Mouse (Mus musculus): ENCODE measurements around the gene Pmpcb. TPM values are rescaled to one million over a fixed set of nuclear protein-coding genes. Genes with fewer than 3 reads are reported as not detected.

Gene Pmpcb
- polyA plus RNA-seq, 1 experiment: 141 TPM

DNA sequence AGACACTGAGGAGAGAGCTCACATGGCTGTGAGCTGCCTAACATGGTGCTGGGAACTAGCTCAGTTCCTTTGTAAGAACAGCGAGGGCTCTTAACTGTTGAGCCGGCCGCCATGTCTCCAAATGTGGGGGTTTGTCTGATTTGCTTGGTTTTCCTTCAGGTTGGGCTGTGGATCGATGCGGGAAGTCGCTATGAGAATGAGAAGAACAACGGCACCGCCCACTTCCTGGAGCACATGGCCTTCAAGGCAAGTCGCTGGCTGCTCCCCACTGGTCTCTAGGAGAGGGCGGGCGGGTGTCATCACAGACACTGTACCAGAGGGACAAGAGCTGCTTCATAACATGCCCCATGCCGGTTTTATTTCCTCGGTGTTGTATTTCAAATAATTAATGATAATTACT is 2.9 kb downstream of the Pmpcb start:
- Histone ChIP-seq H3K36me3 (ENCODE audit: control insufficient read depth, insufficient read depth, low read length) (peaks cover 7% of the 10 kb centered on the region), H3K27me3 (replicated peaks; ENCODE audit: control insufficient read depth, insufficient read depth, low read length) (no peaks in the 10 kb centered on the region), H3K4me3 (ENCODE audit: insufficient read depth, low read depth, low read length) (no peak overlapping the region), H3K27ac (ENCODE audit: insufficient read depth, low read depth, low read length) (no peak overlapping the region), H3K4me1 (ENCODE audit: control insufficient read depth, insufficient read depth, low read length) (peaks cover 12% of the 10 kb centered on the region; the same call in 1 of the 2 replicates)
- TF ChIP-seq CTCF (conservative IDR thresholded peaks at IDR 0.05; ENCODE audit: insufficient read depth, insufficient read length, low read depth, low read length): no peak
- no peak for TF ChIP-seq POLR2A (IDR thresholded peaks at IDR 0.05; ENCODE audit: low read depth, low read length)
- DNase-seq: no peak
- 78% methylated on average over 13 of the region's 13 CpGs for WGBS

- Histone ChIP-seq H3K36me3 (ENCODE audit: control insufficient read depth, insufficient read depth, low read length) (peaks cover 10% of the 10 kb centered on the region), H3K27ac (ENCODE audit: insufficient read depth, low read depth, low read length) (no peak overlapping the region), H3K4me1 (ENCODE audit: control insufficient read depth, insufficient read depth, low read length) (peaks cover 1% of the 10 kb centered on the region; the same call in 1 of the 2 replicates), H3K4me3 (ENCODE audit: insufficient read depth, low read depth, low read length) (no peak overlapping the region), H3K27me3 (replicated peaks; ENCODE audit: control insufficient read depth, insufficient read depth, low read length) (no peaks in the 10 kb centered on the region)
- 93% methylated on average over 10 of the region's 10 CpGs for WGBS
- no peak for DNase-seq
- TF ChIP-seq CTCF (conservative IDR thresholded peaks at IDR 0.05; ENCODE audit: insufficient read depth, insufficient read length, low read depth, low read length) (no peak), POLR2A (IDR thresholded peaks at IDR 0.05; ENCODE audit: low read depth, low read length) (no peak)
Observed at GRCm38 (mm10) chr5:21743606-21744005, 6.7 kb downstream of the Pmpcb start.

GRCm38 (mm10) chr5:21744651-21745050 is 7.7 kb downstream of the Pmpcb start:
- peaks cover 12% of the 10 kb centered on the region for H3K36me3 ChIP-seq (ENCODE audit: control insufficient read depth, insufficient read depth, low read length)
- H3K4me1 ChIP-seq (ENCODE audit: control insufficient read depth, insufficient read depth, low read length): no peaks in the 10 kb centered on the region
- no peak overlapping the region for H3K27ac ChIP-seq (ENCODE audit: insufficient read depth, low read depth, low read length)
- DNase-seq: no peak
- TF ChIP-seq POLR2A (IDR thresholded peaks at IDR 0.05; ENCODE audit: low read depth, low read length) (no peak), CTCF (conservative IDR thresholded peaks at IDR 0.05; ENCODE audit: insufficient read depth, insufficient read length, low read depth, low read length) (no peak)
- H3K4me3 ChIP-seq (ENCODE audit: insufficient read depth, low read depth, low read length): no peak overlapping the region
- no peaks in the 10 kb centered on the region for H3K27me3 ChIP-seq (replicated peaks; ENCODE audit: control insufficient read depth, insufficient read depth, low read length)

DNA sequence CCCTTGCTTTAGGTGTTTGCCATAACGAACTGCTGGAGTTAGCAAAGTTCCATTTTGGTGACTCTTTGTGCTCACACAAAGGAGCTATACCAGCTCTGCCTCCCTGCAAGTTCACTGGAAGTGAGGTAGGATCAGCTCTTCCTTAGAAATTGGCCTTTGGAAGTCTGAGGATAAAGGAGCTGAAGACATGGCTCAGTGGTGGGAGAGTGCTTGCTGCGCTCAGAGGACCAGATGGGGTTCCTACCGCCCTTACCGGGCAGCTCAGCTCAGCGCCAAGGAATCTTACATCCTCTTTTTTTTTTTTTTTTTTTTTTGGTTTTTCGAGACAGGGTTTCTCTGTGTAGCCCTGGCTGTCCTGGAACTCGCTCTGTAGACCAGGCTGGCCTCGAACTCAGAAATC is 9.0 kb downstream of the Pmpcb start:
- TF ChIP-seq CTCF (conservative IDR thresholded peaks at IDR 0.05; ENCODE audit: insufficient read depth, insufficient read length, low read depth, low read length) (no peak), POLR2A (IDR thresholded peaks at IDR 0.05; ENCODE audit: low read depth, low read length) (no peak)
- Histone ChIP-seq H3K27me3 (replicated peaks; ENCODE audit: control insufficient read depth, insufficient read depth, low read length) (no peaks in the 10 kb centered on the region), H3K4me3 (ENCODE audit: insufficient read depth, low read depth, low read length) (no peak overlapping the region), H3K4me1 (ENCODE audit: control insufficient read depth, insufficient read depth, low read length) (no peaks in the 10 kb centered on the region), H3K27ac (ENCODE audit: insufficient read depth, low read depth, low read length) (no peak overlapping the region), H3K36me3 (ENCODE audit: control insufficient read depth, insufficient read depth, low read length) (peaks cover 9% of the 10 kb centered on the region)
- WGBS: 91% methylated on average over 8 of the region's 8 CpGs
- DNase-seq: no peak

GRCm38 (mm10) chr5:21768506-21768905 is 31.6 kb downstream of the Pmpcb start:
- peaks cover 7% of the 10 kb centered on the region for H3K36me3 ChIP-seq (ENCODE audit: control insufficient read depth, insufficient read depth, low read length)
- no peak for TF ChIP-seq CTCF (conservative IDR thresholded peaks at IDR 0.05; ENCODE audit: insufficient read depth, insufficient read length, low read depth, low read length)
- TF ChIP-seq POLR2A (IDR thresholded peaks at IDR 0.05; ENCODE audit: low read depth, low read length): no peak
- WGBS: 89% methylated on average over 4 of the region's 4 CpGs

DNA sequence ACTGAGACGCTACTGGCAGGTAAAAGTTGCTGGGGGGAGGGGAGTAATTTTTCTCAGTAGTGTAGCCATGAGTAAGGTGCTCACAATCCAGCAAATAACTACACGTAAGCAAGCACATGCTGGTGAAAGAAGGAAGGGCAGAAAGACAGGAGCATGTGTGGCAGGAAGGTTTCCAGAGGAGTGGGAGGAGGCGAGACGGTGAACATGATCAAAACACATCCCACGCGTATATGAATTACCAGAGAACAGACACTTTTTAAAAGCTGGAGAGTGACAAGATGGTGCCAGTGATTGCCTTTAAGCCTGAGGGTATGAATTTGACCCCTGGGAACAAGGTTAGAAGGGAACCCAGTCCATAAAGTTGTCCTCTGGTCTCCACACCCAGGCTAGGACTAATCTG is 32.9 kb downstream of the Pmpcb start:
- no peak overlapping the region for H3K4me3 ChIP-seq (ENCODE audit: insufficient read depth, low read depth, low read length)
- 85% methylated on average over 6 of the region's 6 CpGs for WGBS
- peaks cover 7% of the 10 kb centered on the region for H3K36me3 ChIP-seq (ENCODE audit: control insufficient read depth, insufficient read depth, low read length)
- no peak for DNase-seq
- TF ChIP-seq POLR2A (IDR thresholded peaks at IDR 0.05; ENCODE audit: low read depth, low read length) (no peak), CTCF (conservative IDR thresholded peaks at IDR 0.05; ENCODE audit: insufficient read depth, insufficient read length, low read depth, low read length) (no peak)
- no peaks in the 10 kb centered on the region for H3K27me3 ChIP-seq (replicated peaks; ENCODE audit: control insufficient read depth, insufficient read depth, low read length)
- no peaks in the 10 kb centered on the region for H3K4me1 ChIP-seq (ENCODE audit: control insufficient read depth, insufficient read depth, low read length)
- H3K27ac ChIP-seq (ENCODE audit: insufficient read depth, low read depth, low read length): no peak overlapping the region

More at GRCm38 (mm10) chr5:21768506-21768905, 31.6 kb downstream of the Pmpcb start:
- Histone ChIP-seq H3K27me3 (replicated peaks; ENCODE audit: control insufficient read depth, insufficient read depth, low read length) (no peaks in the 10 kb centered on the region), H3K4me1 (ENCODE audit: control insufficient read depth, insufficient read depth, low read length) (no peaks in the 10 kb centered on the region), H3K4me3 (ENCODE audit: insufficient read depth, low read depth, low read length) (no peak overlapping the region), H3K27ac (ENCODE audit: insufficient read depth, low read depth, low read length) (no peak overlapping the region)
- DNase-seq: no peak

DNA sequence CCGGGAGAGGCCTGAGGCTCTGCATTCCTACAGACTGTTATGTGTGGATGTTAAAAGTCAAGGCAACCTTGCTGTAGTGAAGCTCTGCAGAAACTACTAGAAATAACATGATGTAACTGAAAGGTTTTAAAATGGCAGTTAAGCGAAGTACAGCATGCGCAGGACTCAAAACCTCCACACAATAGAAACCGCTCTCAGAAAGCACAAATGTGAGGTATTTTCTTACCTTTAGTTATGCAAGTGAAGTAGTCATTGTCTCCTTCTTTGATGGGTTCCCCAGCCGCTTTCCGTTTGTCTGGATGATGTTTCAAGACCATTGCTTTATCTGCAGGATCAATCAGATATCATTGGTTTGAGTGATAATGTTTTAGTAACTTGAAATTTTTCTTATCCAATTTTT is 39.5 kb downstream of the Pmpcb start:
- H3K27me3 ChIP-seq (replicated peaks; ENCODE audit: control insufficient read depth, insufficient read depth, low read length): no peaks in the 10 kb centered on the region
- DNase-seq: no peak
- TF ChIP-seq POLR2A (IDR thresholded peaks at IDR 0.05; ENCODE audit: low read depth, low read length) (no peak), CTCF (conservative IDR thresholded peaks at IDR 0.05; ENCODE audit: insufficient read depth, insufficient read length, low read depth, low read length) (no peak)
- no peak overlapping the region for H3K27ac ChIP-seq (ENCODE audit: insufficient read depth, low read depth, low read length)
- H3K36me3 ChIP-seq (ENCODE audit: control insufficient read depth, insufficient read depth, low read length): peaks cover 9% of the 10 kb centered on the region
- no peak overlapping the region for H3K4me3 ChIP-seq (ENCODE audit: insufficient read depth, low read depth, low read length)
- H3K4me1 ChIP-seq (ENCODE audit: control insufficient read depth, insufficient read depth, low read length): no peaks in the 10 kb centered on the region
- WGBS: 92% methylated on average over 6 of the region's 6 CpGs
